In the genomic region with DNA sequence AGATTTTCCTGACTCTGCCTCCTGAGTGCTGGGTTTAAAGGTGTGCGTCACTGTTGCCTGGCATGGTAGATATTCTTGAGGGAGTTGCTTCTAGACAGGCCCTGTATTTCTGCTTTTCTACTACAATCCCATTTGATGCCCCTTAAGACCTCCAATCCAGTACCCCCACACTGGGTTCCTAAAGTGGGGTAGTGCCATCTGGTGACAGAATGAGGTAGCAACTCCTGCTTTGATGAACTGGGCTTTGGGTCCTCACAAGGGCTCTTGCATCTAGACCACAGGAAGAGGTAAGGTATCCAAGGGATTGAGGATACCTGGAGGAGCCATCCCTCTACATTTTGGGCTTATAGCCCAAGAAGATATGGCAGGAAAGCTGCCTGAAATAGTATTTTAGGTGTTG, we compare ENCODE assay signal across 9 mouse cellular contexts. TPM values are rescaled to one million over a fixed set of nuclear protein-coding genes. Genes with fewer than 3 reads are reported as not detected.
DNase-seq lines count a peak whose midpoint lies in the region; ATAC-seq and TF ChIP-seq lines count a peak whose summit lies in the region.
"Had no signal": no experiment of that assay in that cellular context is flagged by ENCODE, and none has a peak within 500 bp of the region (broad histone marks: within the 10 kb centered on the region; RNA-seq: fewer than 3 reads in every experiment).

No protein-coding gene starts in this region.

- peak; percentile 69 for TF ChIP-seq CTCF in layer of hippocampus, adult 2 months (conservative IDR thresholded peaks at IDR 0.05)

- H3K36me3 ChIP-seq in neural tube, embryonic 15.5 days: no peaks in the 10 kb centered on the region
- no peaks in the 10 kb centered on the region for H3K36me3 ChIP-seq in forebrain, embryonic 15.5 days
- H3K36me3 ChIP-seq: embryonic facial prominence, embryonic 15.5 days had no signal

- no peak overlapping the region for H3K27ac ChIP-seq in layer of hippocampus, adult 2 months
- no peak overlapping the region for H3K27ac ChIP-seq in neural tube, embryonic 15.5 days (replicated peaks)
- H3K27ac ChIP-seq in forebrain, embryonic 15.5 days (replicated peaks): no peak overlapping the region
- H3K27ac ChIP-seq: embryonic facial prominence, embryonic 15.5 days had no signal

- no peaks in the 10 kb centered on the region for H3K9me3 ChIP-seq in neural tube, embryonic 15.5 days (replicated peaks)
- no peaks in the 10 kb centered on the region for H3K9me3 ChIP-seq in forebrain, embryonic 15.5 days
- H3K9me3 ChIP-seq: embryonic facial prominence, embryonic 15.5 days had no signal

- 92% methylated on average over 1 of the region's 1 CpGs for WGBS in neural tube, embryonic 15.5 days
- WGBS in forebrain, embryonic 15.5 days: 100% methylated on average over 1 of the region's 1 CpGs

- H3K4me3 ChIP-seq in layer of hippocampus, adult 2 months: no peak overlapping the region
- H3K4me3 ChIP-seq in neural tube, embryonic 15.5 days (replicated peaks): no peak overlapping the region
- no peak overlapping the region for H3K4me3 ChIP-seq in forebrain, embryonic 15.5 days
- H3K4me3 ChIP-seq: embryonic facial prominence, embryonic 15.5 days had no signal

- no peak for ATAC-seq in neural tube, embryonic 15.5 days (ENCODE audit: low FRiP score)
- no peak for ATAC-seq in forebrain, embryonic 15.5 days (replicated peaks)

- H3K4me2 ChIP-seq in neural tube, embryonic 15.5 days: no peak overlapping the region
- H3K4me2 ChIP-seq in forebrain, embryonic 15.5 days (replicated peaks): no peak overlapping the region
- H3K4me2 ChIP-seq: embryonic facial prominence, embryonic 15.5 days had no signal

- no peaks in the 10 kb centered on the region for H3K27me3 ChIP-seq in neural tube, embryonic 15.5 days (replicated peaks)
- no peaks in the 10 kb centered on the region for H3K27me3 ChIP-seq in forebrain, embryonic 15.5 days
- H3K27me3 ChIP-seq: embryonic facial prominence, embryonic 15.5 days had no signal

- peaks cover 15% of the 10 kb centered on the region for H3K4me1 ChIP-seq in neural tube, embryonic 15.5 days
- H3K4me1 ChIP-seq in forebrain, embryonic 15.5 days: peaks cover 13% of the 10 kb centered on the region

- H3K9ac ChIP-seq in neural tube, embryonic 15.5 days (replicated peaks): no peak overlapping the region
- H3K9ac ChIP-seq in forebrain, embryonic 15.5 days (replicated peaks): no peak overlapping the region
- H3K9ac ChIP-seq: embryonic facial prominence, embryonic 15.5 days had no signal

- DNase-seq in adrenal gland, postnatal 14 days: peak; percentile 22
- DNase-seq in adrenal gland, adult 2 months: no peak
- no peak for DNase-seq in layer of hippocampus, adult 2 months (ENCODE audit: low spot score in 2 of 2)
- DNase-seq in layer of hippocampus, adult 8-10 months (ENCODE audit: low spot score in 2 of 2): no peak
- DNase-seq in NIH3T3 (ENCODE audit: low read depth): peak; percentile 11
- DNase-seq in kidney, postnatal 4 days: peak; percentile 28 to 30

RNA-seq across cellular contexts. Expression of a gene that starts 2.5 kb away (rescaled TPM):
- 27.8 and 28.4 TPM in 2 replicates for total RNA-seq in adrenal gland, postnatal 14 days (2021)
- 10 to 100 TPM; 29.9 to 36.4 TPM for total RNA-seq in adrenal gland, adult 2 months (2021)
- polyA plus RNA-seq in adrenal gland, adult 2 months (2012; rRNA removed): 8.9 and 9.7 TPM in 2 replicates
- total RNA-seq in layer of hippocampus, adult 2 months (2021): 10 to 100 TPM; 30.4 to 33.9 TPM
- total RNA-seq in layer of hippocampus, adult 8-10 months (2022): 10 to 100 TPM; 30.4 to 35.2 (median 32.7) TPM
- polyA plus RNA-seq in neural tube, embryonic 15.5 days (2015; fragmentation: Nextera tagmentation; extraction: Ambion mirVana): 15.9 and 17.3 TPM in 2 replicates
- 18.5 and 26.1 TPM in 2 replicates for polyA plus RNA-seq in forebrain, embryonic 15.5 days (2015; fragmentation: Nextera tagmentation; extraction: Ambion mirVana)

RNA-seq across cellular contexts. Expression of a gene that starts 30.2 kb away (rescaled TPM):
- total RNA-seq in adrenal gland, postnatal 14 days (2021): 25.5 and 26.0 TPM in 2 replicates
- total RNA-seq in adrenal gland, adult 2 months (2021): 10 to 100 TPM; 13.2 to 24.8 TPM
- 44.6 and 68.0 TPM in 2 replicates for polyA plus RNA-seq in adrenal gland, adult 2 months (2012; rRNA removed)
- total RNA-seq in layer of hippocampus, adult 2 months (2021): 10 to 100 TPM; 17.7 to 19.2 TPM
- total RNA-seq in layer of hippocampus, adult 8-10 months (2022): 10 to 100 TPM; 17.3 to 21.1 (median 18.5) TPM
- polyA plus RNA-seq in neural tube, embryonic 15.5 days (2015; fragmentation: Nextera tagmentation; extraction: Ambion mirVana): 6.4 and 7.1 TPM in 2 replicates
- polyA plus RNA-seq in forebrain, embryonic 15.5 days (2015; fragmentation: Nextera tagmentation; extraction: Ambion mirVana): 8.0 and 8.3 TPM in 2 replicates

Comparison
In these comparisons a context has a peak if more than half of its experiments do, and no peak if none do; other contexts are left out.
1. DNase-seq: peak in adrenal gland, postnatal 14 days (single experiment), NIH3T3 (single experiment) and kidney, postnatal 4 days (2 of 2); none in adrenal gland, adult 2 months (single experiment), layer of hippocampus, adult 2 months (0 of 2) and layer of hippocampus, adult 8-10 months (0 of 2).